Mouse (Mus musculus): ENCODE measurements at regions not wholly inside any gene's neighbourhood (a gene's known extent, or its start where the extent isn't known, plus 50 kb on each side); places are given as distances from the start of the nearest gene placed in this dataset.

DNA sequence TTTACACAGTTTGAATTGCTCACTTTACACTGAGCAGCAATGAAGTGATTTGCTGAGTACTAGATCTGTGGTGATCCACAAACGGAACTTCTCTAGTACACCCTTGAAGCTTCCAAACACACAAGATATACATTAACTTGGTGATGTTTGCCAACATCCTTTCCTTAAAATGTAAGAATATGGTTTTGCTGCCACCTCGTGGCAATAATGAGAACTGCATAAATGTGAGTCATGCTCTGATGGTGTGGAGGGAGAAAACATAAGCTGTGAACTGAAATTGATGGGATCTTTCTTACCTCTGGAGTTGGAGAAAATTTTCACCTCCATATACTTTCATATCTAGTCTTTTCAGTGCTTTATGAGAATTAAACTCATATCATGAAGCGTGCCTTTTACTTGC is 51.6 kb downstream of the Bex3 start:
- peak; percentile 43 for DNase-seq

DNA sequence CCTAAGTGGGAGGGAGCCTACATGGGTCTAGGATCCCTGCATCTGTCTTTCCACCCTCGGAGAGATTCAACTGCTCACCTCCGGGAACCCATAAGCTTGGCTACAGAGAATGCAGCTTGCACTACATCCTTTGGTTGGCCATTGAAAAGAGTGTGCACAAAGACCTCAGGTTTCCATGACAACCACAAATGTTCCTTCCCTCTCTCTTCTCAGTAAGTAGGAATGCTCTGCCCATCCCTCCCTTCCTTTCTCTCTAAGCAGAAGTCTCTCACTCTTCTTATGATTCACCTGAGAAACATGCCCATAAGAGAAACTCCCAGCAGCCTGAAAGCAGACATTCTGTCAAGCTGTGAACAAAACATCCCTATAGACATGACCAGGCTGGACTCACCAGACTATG is 95.8 kb downstream of the Bex3 start:
- DNase-seq: no peak

All from lung, postnatal 10 days (tissue).